Mouse (Mus musculus) gastrocnemius, adult 18-20 months (tissue): ENCODE measurements around the gene Eprs. TPM values are rescaled to one million over a fixed set of nuclear protein-coding genes. Genes with fewer than 3 reads are reported as not detected.
A peak's percentile ranks its signal among the peaks of the same experiment; 100 is the strongest.
"Not testable (repeated sequence)": the region's sequence is repeated elsewhere in the genome, so short reads cannot be mapped to it uniquely, and the experiment has no call there.

ENCODE experiments used
- DNase-seq: peaks from one replicate; pipeline ENCODE4 v3.0.0; 2021; ENCODE audit warnings: low spot score
- long read RNA-seq, 2 experiments: library from polyadenylated mRNA; stranded (forward); transcript quantifications; one replicate each; pipeline ENCODE4 v2.0.0; 2021
- total RNA-seq, 2 experiments: library from RNA; stranded (reverse); gene quantifications; 2 replicates each; pipeline ENCODE4 v1.2.3; 2021

Eprs gene
- total RNA-seq, result 100 to 1,000 TPM; 130 to 135 TPM
- long read RNA-seq, experiment 1, full-length matches to known transcripts, result 237 of 283 reads
- long read RNA-seq, experiment 1, partial matches to known transcripts, result 33 of 283 reads
- long read RNA-seq, experiment 1, other reads (novel, unspliced or antisense), result 13 of 283 reads
- long read RNA-seq, experiment 2, full-length matches to known transcripts, result 174 of 232 reads
- long read RNA-seq, experiment 2, partial matches to known transcripts, result 37 of 232 reads
- long read RNA-seq, experiment 2, other reads (novel, unspliced or antisense), result 21 of 232 reads

DNA sequence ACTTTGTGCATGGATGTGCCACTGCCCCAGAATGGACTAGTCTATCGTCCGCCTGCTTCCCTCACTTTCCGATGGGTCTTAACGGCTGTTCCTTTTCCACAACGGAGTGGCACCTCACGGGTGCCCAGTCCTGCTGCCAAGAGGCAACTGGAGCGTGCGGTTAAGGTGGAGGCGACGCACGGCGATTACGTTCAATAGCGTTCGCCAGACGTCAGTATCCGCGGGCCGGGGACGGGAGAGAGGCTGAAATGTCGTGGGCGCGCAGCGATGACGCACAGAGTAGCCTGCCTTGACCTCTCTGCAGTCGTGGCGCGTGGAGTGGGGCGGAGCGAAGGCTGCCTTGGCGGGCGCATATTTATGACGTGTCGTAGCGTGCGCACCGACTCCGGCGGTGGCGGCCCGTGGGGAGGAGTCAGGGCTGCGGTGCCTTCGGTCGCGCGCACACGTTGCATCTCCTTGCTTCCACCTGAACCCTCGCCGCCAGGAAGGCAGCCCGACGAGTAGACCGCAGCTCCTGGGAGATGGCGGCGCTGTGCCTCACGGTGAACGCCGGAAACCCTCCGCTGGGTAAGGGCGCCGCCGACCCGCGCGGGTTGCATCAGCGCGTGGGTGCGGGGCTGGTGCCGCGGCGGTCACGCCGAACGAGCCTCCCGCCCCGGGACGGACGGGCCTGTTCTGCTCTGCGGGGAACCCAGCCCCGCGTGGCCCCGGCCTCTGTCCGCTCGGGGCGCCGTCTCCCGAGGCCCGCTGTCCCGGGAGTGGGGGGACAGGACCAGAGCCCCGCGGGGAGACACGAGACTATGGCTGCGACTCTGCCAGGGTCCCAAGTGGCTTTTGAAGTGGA is at the start of gene Eprs:
TSS of gene Eprs (plus strand) at position 368 of the 844 bp plus-strand sequence.
- peak; percentile 99 for DNase-seq

DNA sequence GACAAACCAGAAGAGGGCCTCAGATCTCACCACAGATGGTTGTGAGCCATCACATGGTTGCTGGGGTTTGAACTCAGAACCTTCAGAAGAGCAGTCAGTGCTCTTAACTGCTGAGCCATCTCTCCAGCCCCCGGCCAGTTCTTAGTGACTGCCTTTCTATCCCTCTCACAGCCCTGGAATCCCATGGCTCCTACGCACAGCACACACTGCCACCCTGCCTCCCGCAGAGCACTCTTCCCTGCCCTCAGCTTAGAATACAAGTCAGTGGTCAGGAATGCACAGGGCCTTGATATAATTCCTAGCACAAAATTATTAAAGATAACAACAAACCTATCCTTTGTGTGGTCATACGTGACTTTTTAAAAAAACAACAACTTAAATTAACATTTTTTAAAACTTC is 48.3 kb upstream of the Eprs start:
- DNase-seq, result no peak

DNA sequence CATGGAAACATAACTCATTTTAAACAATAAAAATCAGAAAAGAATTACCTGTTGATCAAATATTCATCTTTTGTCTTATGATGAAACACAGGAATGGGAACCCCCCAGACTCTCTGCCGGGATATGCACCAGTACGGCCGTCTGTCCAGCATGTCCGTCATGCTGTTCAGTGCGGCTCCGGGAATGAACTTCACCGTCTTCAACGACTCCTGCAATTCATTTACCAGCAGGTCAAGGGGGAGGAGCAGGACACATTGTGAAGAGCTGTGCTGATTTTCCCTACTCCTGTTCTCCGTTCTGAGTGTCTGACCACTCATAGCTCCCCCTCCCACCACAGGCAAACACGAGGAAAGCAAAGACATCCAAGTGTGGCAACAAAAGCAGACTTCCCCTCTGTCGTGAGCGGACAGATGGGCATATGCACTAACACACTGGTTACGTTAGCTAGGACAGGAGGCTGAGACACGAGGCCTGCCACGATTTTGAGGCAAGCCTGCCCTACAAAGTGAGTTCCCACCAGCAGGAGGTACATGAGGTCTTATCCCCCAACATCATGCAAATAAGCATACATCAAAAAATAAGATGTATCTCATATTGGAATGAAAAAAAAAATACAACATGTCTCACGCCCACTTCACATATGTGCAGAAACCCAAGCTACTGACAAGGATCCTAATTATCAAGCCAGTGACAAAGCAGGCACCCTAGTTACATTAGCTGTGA is 46.8 kb upstream of the Eprs start:
- no peak for DNase-seq

DNA sequence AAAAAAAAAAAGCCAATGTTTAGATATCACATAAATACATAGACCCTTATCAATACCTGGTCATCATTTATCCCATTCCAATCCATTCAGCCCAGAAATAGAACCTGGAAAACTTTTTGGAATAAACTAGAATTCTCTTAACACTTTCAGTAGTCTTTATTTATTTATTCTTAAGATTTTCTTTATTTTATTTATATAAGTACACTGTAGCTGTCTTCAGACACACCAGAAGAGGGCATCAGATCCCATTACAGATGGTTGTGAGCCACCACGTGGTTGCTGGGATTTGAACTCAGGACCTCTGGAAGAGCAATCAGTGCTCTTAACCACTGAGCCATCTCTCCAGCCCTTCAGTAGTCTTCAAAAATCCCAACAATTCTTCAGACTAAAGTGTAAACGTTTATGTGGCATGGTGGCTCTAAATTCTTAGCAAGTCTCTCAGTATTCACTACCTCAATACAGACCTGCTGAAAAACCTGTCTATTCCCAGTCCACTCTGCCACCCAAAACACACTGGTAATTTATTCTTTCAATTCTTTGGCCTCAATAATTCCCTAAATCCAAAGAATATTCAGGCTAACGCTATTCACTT is 35.0 kb upstream of the Eprs start:
- not testable (repeated sequence) for DNase-seq

DNA sequence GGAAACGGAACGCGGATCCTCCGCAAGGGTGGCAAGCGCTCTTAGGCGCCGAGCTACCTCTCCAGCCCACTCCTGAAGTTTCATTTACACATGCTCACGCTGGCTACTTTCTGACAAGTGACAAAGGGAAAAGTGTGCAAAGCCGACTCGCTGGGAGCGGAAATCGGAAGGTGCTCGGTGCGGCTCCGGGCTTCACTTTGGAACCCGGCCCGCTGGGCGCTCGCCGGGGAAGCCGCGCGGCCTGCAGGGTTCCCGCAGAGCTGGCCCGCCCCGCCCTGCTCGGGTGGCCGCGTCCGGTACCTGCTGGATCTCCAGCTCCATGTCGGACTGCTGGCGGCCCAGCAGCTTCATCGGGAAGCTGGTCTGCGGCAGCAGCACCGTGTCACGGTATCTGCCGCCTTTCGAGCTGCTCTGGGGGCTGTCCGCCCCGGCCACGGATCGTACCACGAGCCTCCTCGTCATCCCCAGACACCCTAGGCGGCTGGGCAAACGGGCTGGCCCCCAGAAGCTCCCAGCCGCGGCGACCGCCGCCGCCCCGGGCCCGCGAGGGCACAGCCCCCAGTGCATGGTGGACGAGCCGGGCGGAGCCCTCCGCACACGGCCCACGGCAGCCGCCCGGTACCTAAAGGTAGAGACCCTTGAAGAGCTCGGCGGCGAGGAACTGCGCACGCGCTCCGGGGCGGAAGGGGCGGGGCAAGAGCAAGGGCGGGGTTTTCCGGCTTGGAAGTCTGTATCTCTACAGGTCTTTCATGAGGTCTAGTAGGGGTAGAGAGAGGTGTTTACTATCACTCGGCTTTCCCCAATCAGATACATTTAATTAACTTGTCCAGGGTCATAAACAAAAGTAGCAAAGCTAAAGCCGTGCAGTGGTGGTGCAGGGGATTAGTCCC is 33.9 kb upstream of the Eprs start, which contains the start of gene Iars2:
TSS of gene Iars2 (minus strand) at position 676 of the 890 bp plus-strand sequence.
- peak; percentile 90 for DNase-seq

DNA sequence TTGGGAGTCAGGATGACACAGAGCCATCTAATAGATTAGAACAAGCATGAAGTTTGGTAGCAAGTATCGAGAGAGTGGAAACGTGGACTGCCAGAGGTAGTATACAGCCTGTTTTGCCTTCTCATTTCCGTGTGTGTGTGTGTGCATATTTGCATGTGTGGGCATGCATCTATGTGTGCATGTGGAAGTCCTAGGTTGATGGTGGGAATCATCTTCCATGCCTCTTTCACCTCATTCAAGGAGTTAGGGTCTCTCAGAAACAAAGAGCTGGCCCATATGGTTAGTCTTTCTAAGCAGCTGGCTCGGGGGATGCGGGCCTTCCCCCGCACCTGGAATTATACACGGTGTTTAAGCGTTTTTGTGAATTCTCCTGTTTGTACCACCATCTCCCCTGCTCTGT is 33.0 kb upstream of the Eprs start:
- no peak for DNase-seq

DNA sequence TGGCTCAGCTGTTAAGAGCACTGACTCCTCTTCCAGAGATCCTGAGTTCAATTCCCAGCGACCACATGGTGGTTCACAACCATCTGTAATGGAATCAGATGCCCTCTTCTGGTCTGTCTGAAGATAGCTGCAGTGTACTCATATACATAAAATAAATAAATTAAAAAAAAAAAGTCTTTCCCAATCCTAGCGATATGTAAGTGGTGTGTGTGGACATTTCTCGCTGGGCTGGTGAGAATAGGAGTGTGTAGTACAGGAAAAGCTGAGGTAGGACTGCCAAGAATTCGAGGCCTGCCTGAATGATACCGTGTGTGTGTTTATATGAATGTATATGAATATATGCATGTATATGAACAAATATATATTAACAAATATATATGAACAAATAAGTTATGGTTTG is 31.5 kb upstream of the Eprs start:
- DNase-seq, result no peak

DNA sequence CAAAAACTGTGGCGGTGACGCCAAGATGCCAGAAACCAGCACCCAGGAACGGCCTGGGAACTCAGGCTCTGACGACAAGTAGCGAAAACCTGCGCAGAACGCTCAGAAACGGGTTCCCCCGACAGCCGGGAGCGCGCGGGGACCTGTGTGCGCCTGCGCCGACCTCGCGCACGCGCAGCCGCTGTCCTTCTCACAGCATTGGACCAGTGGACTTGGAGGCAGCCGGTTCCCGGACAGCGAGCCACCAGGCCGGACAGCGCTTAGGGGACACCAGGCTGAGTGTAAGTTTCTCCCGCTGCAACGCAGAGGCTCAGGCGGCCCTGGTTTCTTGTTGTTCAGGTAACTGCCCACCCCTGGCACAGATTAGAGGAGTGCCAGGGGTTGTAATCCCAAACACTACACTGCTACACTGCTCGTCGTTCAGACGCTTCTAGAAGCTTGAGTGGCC is 30.8 kb upstream of the Eprs start, which contains the start of gene Bpnt1:
TSS of gene Bpnt1 (plus strand) at position 167 of the 448 bp plus-strand sequence.
- DNase-seq, result peak; percentile 87

DNA sequence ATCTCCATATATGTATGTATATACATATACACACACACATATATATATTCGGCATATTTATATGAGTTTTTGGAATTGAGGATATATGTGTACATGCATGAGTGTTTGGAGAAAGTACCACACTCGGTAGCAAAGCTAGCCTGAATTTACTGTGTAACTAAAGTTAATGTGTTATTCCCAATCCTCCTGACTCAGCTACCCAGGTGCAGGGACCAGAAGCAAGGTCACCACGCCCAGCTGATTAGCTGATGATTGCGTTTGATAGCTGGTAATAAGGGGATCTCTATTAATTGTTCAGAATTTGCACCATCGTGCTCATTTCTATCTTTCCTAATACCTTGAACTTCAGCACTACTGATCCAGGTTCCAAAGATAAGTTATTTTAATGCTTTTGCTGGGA is 29.2 kb upstream of the Eprs start:
- DNase-seq, result no peak

DNA sequence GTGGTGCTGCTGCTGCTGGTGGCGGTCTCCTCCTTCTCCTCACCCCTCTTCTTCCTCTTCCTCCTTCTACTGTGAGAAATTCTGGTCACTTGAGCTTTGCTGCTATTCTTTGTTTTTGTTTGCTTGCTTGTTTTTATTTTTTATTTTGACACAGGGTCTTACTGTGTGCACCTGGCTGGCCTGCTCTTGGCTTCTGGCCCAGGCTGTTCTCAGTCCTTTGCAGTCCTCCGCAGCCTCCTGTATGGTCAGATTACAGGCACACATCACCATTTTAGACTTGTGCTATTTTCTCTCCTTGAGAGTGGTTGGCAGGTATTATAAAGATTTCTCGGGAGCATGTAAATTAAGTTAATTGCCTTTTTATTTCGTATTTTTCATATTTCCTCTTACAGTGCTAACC is 28.7 kb upstream of the Eprs start:
- DNase-seq, result peak; percentile 30

DNA sequence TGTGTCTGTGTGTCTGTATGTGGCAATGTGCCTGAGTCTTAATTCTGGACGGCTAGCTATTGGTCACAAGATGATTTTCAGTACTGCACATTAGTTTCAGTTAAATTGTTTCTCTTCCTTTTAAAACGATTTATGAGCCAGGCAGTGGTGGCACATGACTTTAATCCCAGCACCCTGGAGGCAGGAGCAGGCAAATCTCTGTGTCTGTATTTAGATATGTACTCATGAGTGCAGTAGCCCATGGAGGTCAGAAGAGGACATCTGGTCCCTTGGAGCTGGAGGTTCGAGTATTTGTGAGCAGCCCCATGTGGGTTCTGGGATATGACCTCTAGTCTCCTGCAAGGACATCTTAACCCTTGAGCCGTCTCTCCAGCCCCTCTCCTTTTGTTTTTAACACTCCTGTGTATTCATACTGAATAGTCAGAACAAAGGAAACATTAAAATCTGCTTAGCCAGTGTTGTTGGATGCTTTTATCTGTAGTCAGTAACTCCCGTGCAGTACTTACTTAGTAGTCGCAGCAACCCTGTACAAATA is 27.5 kb upstream of the Eprs start:
- DNase-seq, result no peak

DNA sequence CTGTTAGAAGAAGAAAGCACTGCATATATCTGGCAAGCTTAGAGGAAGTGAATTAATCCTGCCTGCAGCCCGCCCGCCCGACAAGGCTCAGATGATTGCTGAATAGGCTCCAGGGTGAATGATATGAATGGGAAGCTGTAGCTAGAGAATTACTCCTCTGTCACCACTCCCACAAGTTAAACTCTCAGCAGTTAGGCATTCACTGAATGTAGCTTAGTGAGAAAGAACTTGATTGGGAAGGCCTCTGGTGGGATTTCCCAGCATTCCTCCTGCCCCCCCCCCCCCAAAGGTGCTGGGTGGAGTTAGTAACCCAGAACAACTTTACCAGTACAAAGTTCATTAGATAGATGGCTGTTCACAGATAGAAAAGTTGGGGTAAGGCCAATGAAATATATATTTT is 26.3 kb upstream of the Eprs start:
- no peak for DNase-seq

DNA sequence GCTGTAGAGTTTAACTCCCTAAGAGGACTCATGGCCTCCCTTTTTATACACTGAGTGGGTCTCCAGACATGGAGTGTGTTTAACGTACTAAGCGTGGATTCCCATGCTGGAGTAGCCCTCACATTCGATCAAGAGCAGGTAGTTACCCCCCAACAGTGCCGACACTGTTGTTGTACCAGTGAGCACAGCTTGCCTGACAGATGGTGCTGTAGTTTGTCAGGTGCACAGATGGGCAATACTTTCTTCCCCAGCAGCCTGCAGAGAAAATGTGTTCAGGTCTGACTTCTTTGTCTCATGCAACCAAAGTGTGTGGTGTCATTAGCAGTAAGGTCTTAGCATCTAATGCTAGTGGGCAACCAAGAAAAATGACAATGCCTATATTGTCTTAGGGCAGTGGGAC is 20.4 kb upstream of the Eprs start:
- no peak for DNase-seq

DNA sequence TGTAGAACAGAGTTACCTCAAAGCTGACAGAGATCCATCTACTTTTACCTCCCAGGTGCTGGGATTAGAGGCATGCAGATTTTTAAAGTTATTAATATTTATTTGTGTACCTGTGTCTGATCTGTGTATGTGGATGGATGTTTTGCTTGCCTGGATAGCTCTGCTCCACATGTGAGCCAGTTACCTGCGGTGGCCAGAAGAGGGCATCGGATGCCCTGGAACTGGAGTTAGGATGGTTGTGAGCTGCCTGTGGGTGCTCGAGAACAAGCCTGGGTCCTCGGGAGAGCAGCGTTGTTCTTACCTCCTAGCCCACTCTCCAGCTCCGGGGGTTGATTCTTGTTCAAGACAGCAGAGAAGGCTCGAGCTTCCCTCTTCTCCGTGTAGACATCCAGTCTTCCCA is 19.4 kb upstream of the Eprs start:
- DNase-seq, result no peak

DNA sequence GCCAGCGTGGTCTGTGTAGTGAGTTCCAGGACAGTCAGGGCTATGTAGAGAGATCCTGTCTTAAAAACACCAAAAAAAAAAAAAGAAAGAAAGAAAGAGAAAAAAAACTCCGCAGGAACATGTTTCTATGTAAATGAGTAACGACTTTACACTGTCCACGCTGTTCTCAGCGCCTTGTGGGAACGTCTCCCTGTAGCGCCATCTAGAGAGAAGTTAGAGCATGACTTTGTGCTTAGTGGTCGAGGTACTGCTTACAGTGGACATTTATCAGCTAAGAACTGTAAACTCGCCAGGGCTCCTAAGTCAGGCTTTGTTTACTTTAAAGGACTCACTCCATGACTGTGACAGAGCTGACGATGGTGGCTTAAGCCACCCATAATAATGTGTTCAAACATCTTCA is 16.7 kb upstream of the Eprs start:
- peak; percentile 16 for DNase-seq

DNA sequence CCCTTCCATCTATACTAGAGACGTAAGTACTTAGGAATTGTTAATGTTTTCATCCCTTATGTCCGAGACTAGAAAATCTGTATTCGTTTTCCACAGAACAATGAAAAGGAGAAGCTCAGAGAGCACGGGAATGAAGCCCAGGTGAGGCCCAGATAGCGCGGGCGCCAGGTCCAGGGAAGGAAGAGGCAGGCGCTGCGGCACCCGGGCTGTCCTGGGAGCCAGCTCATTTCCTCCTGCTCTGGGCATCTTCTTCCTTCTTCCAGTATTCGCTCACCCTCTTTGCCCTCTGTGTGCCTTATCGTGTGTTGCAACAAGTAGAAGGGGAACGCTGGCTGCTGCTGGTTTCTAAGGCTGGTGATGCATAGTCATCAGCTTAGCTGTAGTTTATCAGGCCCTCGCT is 13.1 kb upstream of the Eprs start:
- no peak for DNase-seq

DNA sequence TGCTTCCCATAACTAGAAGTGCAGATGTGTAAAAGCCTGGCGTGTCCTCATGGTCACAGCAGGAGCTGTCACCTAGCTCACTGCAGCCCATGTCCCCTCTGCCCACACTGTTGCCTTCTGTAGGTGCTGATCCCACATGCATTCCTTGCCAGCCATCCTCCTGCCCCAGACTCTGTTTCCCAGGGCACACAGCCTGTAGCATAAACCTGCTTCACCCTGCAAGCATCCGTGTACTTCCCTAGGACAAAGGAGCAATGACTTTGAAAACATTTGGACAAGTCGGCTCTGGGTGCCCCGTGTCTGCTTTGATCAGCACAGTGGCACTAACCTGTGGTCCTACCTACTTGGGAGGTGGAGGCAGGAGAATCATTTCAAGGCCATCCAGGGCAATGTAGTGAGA is 12.2 kb upstream of the Eprs start:
- DNase-seq, result no peak

DNA sequence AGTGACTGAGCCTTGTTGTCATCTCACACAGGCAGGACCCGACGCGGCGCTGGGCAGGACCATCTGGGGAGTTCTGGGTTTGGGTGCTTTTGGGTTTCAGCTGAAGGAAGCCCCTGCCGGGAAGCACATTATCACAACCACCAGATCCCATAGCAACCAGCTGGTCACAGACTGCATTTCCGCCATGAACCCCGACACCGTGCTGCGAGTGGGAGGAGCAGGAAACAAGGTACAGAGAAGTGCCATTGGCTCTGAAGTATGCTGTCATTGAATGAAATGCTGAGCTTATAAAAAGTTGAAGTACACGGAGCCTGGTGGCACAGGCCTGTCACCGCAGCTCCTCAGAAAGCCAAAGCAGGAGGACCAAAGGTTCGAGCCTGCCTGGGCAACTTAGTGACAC is 10.7 kb upstream of the Eprs start:
- no peak for DNase-seq

DNA sequence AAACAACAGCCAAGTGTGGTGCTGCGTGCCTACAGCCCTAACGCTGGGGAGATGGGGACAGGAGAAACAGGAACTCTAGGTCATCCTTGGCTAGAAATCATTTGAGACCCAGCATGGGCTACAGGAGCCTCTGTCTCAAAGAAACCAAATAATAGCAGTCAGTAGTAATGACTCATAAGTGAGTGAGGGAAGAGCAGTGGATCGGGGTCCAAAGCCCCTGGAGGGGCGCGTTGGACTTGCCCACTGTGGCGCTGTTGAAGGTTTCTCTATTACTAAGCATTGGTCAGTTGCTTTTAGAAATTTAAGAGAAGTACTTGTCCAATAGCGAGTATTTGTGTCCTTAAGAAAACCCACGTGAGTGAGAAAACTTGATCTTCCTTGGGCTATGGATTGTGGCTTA is 9.5 kb upstream of the Eprs start:
- DNase-seq, result no peak

DNA sequence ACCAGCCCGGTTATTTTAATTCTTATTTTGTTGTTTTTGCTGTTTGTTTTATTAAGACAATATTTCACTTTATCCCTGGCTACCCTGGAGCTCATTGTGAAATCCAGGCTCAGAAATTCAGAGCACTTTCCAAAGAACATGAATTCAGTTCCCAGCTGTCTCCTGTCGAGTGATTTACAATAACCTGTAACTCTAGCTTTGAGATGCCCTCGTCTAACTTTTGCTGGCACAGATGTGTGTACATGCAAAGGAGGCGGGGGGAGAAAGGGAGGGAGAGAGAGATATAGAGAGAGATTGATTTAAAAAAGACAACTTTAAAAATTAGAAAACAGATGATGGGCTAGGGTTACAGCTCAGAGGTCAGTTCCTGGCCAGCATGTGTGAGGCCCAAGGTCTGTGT is 8.1 kb upstream of the Eprs start:
- no peak for DNase-seq
